Mouse (Mus musculus) erythroblast, embryonic 14.5 days (primary cell): ENCODE data around the gene Epb41l2.

Experiments
- GATA1 ChIP-seq: IDR thresholded peaks from 2 replicates; pipeline ENCODE4 v1.6.1; 2012; ENCODE audit warnings: low read length, inconsistent platforms, mixed read lengths
- TAL1 ChIP-seq: IDR thresholded peaks from 3 replicates; pipeline ENCODE4 v1.6.1; 2012; ENCODE audit warnings: low read length, inconsistent platforms, mixed read lengths

- TF ChIP-seq GATA1 (no peak), TAL1 (no peak)
These were observed 78.1 kb downstream of the Epb41l2 start for GRCm38 (mm10) chr10:25437586-25438298.
